Mouse (Mus musculus): Measurements from ENCODE around the gene Fam84a. TPM values are rescaled to one million over a fixed set of nuclear protein-coding genes. Genes with fewer than 3 reads are reported as not detected.

Gene Fam84a
- polyA plus RNA-seq, 1 experiment from 2014 or later = 26.6 TPM

DNA sequence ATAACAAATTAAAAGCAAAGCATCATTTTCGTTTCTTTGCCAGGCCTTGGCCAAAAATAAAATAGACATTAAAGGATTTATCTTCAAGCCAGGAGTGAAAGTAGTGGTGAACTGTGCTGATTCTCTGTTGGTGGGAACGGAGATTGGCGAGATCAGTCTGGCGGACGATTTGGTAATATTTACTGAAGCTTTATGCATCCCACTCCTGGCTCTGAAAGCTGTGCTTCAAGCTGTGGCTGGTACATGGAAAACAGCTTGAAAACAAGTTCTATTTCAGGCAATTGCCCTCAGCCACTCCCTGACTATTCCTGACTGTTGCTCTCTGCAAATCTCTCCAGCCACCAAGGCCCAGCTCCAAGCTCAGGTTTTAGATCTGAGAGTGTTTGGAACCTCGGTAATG lies 37.1 kb downstream of the Fam84a start:
- Histone ChIP-seq H3K9me3 (no peaks in the 10 kb centered on the region), H3K4me3 (no peak overlapping the region), H3K36me3 (no peaks in the 10 kb centered on the region), H3K9ac (no peak overlapping the region), H3K4me1 (0 out of 2 replicates have a peak, but pooled peaks cover 4% of the 10 kb centered on the region), H3K27me3 (no peaks in the 10 kb centered on the region), H3K27ac (no peak overlapping the region), H3K4me2 (no peak overlapping the region)
- WGBS = 74% methylated on average over 6 of the region's 6 CpGs
- ATAC-seq (ENCODE audit: insufficient number of reproducible peaks, insufficient read depth, low FRiP score, low TSS enrichment, low read depth) = no peak

DNA sequence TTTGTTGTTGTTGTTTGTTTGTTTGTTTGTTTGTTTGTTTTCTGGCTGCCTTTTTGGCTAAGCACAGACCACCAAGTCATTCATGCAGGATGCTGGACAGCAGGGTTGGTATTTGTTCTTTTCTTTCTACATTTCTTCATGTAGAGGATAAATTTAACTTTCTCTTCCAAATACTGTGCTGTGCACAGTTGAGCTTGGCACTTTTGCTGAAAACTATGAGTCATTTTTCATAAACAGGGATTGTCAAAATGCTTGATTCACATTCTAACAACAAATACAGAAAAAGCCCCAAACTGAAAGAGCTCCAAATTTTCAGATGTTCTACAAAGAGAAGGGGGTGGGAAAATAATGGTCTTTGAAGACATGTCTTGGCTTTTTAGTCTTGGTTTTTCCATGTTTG lies 54.9 kb downstream of the Fam84a start:
- H3K27me3 ChIP-seq = no peaks in the 10 kb centered on the region
- no peaks in the 10 kb centered on the region for H3K36me3 ChIP-seq
- no peak overlapping the region for H3K9ac ChIP-seq
- H3K9me3 ChIP-seq = no peaks in the 10 kb centered on the region
- ATAC-seq (ENCODE audit: insufficient number of reproducible peaks, insufficient read depth, low FRiP score, low TSS enrichment, low read depth) = no peak
- H3K4me2 ChIP-seq = no peak overlapping the region
- no peak overlapping the region for H3K27ac ChIP-seq
- H3K4me1 ChIP-seq = no peaks in the 10 kb centered on the region
- H3K4me3 ChIP-seq = no peak overlapping the region

Measured in embryonic facial prominence, embryonic 13.5 days (tissue).